Mouse (Mus musculus) frontal cortex, postnatal 10 days (tissue): ENCODE measurements at regions not wholly inside any gene's neighbourhood (a gene's known extent, or its start where the extent isn't known, plus 50 kb on each side); places are given as distances from the start of the nearest gene placed in this dataset.

Experiments used
- DNase-seq, 2 experiments: peaks; one replicate each; pipeline ENCODE4 v3.0.0; 2022; ENCODE audit warnings: low spot score in 2 of 2, mixed read lengths in 1 of 2

DNA sequence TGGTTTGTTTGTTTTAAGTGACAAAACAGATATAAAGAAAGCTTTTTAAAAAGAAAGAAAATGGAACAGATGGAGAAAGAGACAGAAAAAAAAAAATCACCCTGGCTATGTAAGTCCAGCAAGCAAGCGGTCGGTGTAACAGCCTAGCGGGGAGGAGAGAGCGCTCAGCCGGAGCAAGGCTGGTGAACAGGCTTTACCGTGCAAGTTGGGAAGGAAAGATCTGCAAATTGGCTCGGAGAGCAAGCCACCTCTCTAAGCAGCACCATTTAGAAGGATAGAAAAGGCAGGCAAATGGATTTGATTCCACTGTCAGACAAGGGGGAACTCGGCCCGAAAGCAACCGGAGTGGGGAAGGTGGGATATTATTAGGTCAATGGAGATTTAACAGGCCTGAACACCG, 59.9 kb upstream of the Ppp2r5c start:
- DNase-seq: no peak

DNA sequence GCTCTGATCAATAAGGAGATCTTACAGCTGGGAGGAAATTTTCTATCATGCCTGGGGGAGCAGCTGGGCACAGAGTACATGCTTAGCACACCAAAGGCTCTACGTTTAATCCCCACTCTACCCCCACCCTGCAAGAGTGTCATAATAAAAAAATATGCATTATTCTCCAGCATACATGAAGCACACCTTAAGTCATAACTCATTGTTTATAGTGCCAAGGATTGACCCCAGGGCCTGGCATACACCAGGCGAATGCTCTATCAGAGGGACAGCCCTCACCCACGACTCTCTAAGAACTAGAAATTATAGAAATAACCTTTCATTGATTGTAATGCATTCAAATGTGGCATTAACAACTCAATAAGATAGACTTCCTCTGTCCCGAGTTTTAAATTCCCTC, 59.4 kb upstream of the Ppp2r5c start:
- no peak for DNase-seq

DNA sequence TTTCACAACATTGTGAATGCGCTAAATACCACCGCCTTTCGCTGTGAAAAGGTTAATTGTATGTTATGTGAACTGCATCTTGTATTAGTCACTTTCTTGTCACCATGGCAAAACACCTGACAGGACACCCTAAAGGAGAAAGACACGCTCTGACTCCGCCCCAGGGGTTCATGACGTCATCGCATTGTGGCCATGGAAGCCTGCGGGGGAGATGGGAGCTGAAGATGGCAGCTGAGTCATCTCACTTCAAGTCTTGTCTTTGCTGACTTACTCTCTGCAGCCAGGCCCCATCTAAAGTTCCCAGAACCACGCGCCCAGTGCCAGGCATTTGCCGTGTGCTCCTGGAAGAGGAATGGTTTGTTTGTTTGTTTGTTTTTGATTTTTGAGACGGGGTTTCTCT, 57.5 kb upstream of the Ppp2r5c start:
- no peak for DNase-seq

DNA sequence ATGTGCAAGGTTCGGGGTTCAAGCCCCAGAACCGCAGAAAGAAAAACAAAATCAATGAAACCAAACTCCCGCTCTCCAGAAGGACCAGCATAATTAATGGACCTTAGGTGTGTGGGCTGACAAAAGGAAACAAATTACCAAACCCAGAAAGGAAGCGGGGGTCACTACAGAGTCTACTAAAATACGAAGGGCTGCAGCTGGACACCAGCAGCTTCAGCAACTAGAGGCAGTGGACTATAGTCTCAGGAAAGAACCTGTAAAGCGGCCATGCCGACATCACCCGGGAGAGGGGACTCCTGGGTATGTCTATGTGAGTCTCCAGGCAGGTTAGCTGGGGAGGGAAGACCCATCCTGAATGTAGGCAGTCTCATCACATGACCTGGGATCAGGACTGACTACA, 55.5 kb upstream of the Ppp2r5c start:
- no peak for DNase-seq

DNA sequence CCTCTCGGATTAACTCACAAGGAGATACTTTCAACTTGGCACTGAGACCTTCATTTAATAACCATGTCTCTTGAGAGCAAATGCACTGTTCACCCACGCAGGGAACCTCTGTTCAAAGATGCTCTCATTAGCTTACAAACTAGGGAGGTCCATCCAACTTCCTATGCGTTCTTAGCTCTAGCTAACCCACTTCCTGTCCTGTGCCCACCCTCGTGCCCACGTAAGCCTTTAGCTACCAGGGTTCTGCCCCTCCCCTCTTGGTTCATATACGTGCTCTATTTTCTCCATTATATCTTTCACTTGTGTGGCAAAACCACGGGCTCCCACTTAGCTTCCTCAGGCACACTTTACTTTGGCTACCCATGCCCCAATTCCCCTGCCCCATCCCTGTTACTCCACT, 53.4 kb upstream of the Ppp2r5c start:
- no peak for DNase-seq
